Mouse (Mus musculus): ENCODE measurements around the gene Gm11037.
A peak's percentile ranks its signal among the peaks of the same experiment; 100 is the strongest.

Gene Gm11037

DNA sequence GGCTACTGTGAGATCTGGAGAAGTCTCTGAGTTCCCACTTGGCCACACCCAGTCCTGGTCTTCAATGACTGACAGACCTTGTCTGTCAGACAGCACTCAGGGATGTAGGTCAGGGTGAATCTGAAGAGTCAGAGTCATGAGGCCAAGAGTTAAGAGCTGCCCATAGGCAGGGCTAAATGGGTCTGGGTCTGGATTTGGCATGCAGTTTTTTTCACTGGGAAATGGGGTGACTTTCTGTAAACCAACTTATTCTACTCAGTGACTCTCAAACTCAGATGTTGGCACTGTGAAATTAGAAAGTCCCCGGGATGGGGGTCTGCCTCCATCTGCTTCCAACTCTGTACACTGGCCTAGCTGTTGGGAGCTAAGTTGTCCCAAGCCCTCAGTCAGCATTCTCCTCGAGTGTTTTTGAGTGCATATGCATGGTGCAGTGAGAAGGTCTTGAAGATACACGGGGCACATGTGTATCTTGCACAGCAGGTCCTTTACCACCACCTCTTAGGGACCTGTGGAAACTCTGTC, 4.6 kb upstream of the Gm11037 start:
- no peak for DNase-seq (ENCODE audit: low read depth)

DNA sequence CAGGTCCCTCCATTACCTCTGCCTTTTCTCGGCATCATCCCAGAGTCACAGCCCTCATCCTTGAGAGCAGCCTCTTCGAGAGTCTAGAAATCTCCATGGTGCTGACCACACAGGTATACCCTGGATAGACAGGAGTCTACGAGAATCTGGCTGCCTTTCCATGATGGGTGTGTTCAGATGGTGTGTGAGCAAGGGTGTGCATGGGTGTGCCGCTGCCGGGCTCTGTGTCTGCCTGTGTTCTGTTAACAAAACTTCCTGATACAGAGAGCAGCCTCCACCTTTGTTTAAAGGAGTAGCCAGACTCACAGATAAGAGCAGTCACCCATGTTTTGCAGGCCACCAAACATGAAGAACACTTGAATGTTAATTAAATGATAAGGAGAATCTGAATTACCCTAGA, 3.5 kb upstream of the Gm11037 start:
- DNase-seq (ENCODE audit: low read depth): no peak

DNA sequence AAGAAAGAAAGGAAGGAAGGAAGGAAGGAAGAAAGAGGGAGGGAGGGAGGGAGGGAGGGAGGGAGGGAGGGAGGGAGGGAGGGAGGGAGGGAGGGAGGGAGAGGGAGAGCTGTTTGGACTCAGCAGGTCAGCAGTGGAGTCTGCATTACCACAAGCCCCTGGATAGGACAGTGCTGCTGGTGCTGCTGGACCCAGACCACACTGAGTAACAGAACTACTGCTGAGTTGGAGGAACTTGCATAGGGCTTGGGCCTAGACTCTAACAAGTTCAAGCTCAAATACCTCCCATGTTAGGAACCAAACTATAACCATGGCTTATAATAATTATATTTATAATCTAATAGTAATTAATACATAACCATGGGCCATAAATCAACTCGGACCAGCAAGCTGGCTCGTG, 2.4 kb upstream of the Gm11037 start:
- no peak for DNase-seq (ENCODE audit: low read depth)

DNA sequence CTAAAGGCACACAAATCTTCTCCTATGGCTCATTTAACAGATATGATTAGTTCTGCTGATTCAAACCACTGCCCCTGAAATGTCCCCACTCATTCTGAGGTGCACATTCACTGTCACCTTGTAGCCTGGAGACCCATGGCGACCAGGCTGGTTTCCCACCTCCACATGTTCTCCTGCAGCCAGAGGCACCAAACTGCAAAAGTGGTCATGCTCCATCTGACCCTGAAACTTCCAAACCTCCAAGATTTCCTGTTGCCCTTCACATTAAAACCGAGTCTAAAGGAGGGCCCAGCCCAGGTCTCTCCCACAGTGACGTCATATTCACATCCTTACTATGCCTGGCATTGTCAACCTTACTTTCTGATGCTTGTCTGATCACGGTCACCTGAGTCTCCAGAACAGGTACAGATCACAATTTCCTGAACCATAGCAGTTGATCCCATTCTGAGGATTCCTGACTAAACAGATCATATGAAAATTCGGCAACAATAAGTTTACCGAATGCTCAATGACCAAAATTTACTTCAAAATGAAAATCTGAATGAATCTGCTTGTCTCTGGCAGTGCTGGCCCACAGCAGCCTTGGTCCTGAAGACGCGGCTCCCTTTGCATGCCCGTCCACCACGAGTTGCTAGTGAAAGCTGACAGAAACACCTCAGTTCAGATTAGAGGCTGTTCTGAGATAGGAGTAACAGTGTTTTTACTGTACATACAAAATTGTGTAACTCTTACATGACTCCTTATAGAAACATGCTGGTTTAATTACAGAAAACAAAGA, 997 bp upstream of the Gm11037 start:
- no peak for DNase-seq (ENCODE audit: low read depth)

DNA sequence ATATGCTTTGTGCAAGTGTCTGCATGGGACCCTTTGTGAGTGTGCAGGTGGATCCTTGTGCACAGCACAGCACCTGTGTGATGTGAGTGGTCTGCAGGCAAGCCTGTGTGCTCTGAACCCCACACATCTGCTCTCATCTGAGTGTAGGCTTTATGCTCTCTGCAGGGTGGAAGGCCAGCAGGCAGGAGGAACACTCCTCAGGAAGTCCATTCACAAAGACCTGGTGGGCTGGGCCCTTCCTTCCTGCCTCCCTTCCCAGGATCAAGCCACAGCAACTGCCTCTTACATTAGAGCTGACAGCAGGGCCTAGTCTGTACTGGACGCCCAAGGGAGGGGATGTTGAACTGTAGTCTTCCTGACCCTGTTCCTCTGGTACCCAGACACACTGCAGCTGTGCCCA, 1.1 kb downstream of the Gm11037 start:
- DNase-seq (ENCODE audit: low read depth): peak; percentile 44

DNA sequence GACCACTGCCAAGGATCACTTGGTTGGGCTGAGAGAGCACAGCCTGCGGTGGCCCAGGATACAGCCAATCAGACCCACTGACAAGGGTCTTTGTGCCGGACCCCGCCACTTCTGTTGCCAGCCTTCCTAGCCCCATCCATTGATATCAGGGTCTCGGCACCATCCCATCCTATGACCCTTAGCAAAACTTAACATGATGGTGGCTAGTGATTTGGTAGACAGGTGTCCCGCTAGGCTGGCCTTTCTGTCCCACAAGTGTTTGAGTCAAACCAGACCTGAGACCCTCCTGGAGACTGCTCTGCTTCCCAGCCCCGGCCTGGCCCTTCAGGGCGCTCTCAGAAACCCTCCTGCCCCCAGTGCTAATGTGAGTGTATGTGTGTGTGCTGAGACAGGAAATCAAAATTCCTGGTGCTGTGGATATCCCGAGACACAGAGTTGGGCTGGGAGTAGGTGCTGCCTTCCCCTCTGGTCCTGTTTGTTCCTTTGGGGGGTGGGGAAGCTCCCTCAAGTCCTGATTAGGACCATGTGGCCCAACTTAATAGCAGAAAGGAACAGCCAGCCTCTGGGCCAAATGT, 1.6 kb downstream of the Gm11037 start:
- DNase-seq (ENCODE audit: low read depth): no peak

DNA sequence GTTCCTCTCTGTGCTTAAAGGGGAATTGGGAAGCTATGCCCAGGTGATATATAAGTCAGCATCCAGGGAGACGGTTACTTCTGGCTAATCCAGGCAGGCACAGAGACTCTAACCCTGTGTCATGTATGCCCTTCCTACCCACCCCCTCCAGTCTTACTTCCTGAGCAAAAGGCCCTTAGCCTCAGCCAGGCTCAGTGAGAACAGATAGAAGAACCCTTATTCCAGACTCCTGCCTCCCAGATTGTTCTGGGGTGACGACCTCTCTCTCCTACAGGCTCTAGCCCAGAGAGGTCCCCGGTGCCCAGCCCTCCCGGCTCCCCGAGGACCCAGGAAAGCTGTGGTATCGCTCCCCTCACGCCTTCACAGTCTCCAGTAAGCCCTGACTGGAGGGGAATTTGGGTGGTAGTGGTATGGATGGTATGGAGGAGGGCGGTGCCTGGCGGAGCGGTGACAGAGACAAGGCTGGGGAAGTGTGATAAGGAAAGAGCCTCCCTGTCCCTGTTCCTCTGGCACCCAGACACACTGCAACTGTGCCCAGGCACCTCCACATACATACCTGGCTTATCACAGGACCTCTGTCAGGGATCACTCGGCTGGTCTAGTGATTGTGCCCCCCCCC, 2.3 kb downstream of the Gm11037 start:
- peak; percentile 19 for DNase-seq (ENCODE audit: low read depth)

DNA sequence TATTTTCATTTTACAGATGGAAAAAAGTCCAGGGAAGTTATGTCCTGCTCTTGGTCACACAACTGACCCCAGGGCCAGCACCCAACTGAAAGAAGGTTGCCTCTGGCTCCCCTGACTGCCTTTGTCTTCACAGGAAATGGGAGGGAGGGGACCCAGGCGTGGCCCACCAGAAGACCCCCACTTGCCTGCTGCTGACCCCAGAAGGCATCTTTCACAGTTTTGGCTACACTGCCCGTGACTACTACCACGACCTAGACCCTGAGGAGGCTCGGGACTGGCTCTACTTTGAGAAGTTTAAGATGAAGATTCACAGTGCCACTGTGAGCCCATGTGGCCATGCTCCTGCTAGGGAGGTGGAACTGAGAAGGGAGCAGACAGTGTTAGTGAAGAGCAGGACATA, 5.0 kb downstream of the Gm11037 start:
- no peak for DNase-seq (ENCODE audit: low read depth)

DNA sequence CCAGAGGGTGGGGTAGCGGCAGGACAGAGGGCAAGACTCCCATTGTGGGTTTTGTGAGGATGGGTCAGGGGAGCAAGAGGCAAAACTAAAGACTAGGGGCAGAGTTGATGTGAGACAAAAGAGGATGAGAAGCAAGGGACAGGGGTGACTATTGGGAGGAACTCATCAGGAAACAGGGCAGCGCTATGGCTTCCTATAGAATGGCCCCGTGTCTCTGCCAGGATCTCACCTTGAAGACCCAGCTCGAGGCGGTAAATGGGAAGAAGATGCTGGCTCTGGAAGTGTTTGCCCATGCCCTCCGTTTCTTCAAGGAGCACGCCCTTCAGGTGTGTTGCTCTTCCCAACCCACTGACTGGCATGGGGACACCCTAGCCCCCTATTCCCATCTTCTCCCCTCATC, 5.5 kb downstream of the Gm11037 start:
- no peak for DNase-seq (ENCODE audit: low read depth)

DNA sequence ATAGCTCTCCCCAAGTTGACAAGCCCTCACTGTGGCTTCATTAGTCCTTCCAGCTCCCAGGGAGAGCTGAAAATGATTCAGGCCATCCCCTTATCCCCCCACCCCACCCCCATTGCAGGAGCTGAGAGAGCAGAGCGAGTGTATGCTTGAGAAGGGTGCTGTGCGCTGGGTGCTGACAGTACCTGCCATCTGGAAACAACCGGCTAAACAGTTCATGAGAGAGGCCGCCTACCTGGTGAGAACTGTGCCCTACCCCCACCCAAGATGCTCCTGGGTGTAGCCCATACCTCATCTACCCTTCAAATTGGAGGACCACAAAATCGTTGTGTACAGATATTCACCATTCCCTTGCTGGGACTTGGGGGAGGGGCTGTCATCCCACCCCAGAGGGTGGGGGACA, 6.0 kb downstream of the Gm11037 start:
- no peak for DNase-seq (ENCODE audit: low read depth)

DNA sequence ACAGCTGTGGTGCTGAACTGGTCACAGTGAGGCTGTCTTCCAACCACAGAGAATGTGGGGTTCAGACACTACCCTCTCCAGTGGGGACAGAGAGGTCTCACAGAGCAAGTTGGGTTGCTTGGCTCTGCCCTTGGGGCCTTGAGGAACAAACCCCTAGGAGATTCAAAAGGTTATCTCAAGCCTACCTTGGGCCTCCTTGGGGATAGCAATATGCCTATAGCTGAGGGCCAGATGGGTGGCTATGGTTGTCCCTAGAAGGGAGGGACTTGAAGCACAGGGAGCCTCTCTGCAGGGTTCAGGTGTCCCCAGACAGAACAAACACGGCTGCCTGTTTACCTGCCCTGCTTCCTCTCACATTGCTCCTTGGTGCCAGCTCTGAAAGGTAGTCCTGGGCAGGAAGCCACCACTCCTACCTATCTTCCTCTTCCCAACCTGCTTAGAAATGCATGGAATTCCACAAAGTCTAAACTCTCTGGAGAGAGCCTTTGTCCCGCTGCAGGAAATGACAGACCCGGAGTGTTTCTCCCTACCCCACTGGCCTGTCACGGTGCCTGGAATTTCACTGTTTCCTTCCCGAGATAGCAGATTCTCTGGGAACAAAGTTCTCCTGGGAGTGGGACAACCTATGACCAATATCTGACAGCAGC, 6.7 kb downstream of the Gm11037 start:
- no peak for DNase-seq (ENCODE audit: low read depth)

DNA sequence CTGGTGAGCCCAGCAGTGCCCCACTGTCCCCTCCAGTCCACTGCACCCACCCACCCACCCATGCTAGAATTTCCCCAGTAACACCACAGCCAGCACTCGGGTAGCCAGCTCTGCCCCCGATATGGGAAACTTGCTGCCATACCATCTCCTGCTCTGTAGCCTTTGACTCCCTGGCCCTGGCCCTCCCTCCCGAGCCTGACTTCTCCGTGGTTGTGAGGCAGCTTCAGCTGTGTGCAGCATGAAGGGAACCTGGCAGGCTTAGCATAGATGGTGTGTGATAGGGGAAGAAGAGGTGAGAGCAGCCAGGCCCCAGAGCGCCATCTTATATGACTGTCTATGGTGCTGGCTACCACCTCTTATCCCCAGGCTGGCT, 7.2 kb downstream of the Gm11037 start:
- DNase-seq (ENCODE audit: low read depth): no peak

DNA sequence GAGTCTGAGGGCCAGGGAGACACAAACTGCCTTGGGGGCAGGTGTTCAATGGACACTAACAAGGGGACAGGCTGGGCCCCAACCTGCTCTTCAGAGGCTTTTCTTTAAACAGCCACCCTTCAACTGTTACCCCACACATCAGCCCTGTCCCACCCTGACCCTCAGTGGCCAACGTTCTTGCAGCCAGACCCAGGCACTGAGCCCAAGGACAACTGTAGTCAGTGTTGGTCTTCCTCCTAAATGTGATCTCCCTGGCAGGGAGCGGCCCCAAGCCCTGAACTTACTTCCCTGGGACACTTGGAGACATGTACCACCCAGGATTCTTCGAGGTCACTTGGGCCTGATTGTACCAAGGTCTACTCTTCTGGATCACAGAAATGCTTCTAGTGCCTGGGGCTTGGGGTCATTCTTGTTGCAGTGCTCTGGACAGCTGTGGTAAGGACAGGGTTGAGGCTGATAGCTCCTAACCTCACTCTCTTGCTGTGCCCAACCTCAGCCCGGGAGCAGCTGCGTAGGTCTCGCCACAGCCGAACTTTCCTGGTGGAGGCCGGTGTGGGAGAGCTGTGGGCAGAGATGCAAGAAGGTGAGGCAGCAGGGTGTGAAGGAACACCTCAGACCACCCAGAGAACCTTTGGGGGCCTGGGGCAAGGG, 8.2 kb downstream of the Gm11037 start:
- DNase-seq (ENCODE audit: low read depth): no peak

DNA sequence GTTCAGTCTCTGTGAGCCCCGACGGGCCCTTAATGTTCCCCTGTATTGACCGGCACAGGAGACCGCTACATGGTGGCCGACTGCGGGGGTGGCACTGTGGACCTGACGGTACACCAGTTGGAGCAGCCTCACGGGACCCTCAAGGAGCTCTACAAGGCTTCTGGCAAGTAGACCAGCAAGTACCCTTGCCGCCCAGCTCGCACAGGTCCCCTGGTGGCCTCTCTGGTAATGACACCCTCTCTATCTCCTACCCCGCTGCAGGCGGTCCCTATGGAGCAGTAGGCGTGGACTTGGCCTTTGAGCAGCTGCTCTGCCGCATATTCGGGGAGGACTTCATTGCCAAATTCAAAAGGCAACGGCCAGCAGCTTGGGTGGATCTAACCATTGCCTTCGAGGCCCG, 9.3 kb downstream of the Gm11037 start:
- peak; percentile 86 for DNase-seq (ENCODE audit: low read depth)

DNA sequence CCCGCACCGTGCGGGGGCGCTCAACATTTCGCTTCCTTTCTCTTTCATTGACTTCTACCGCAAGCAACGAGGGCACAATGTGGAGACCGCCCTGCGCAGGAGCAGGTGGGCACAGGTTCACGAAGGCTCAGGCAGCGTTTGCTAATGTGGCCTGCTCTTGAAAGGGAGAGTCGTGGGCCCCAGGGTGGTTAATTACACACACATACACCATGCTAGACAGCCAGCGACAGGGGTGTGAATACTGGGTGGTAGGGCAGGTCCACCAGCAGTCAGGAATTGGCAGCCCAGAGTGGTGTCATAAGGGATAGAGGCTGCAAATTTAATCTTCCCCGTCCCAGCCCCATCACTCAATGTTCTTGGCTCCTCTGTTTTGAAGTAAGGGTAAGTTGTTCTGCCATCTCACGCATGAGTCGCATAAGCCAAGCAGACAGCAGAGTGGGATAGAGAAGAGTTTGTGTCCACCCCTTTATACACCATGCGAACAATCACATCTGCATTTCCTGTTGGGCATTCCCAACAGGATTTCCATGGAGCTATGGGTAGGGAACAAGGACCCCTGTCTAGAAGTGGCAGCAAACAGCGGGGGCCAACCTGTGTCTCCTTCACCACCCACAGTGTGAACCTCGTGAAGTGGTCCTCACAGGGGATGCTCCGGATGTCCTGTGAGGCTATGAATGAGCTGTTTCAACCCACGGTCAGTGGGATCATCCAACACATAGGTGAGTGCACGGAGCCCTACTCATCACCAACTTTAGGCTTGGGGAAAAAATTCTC, 9.9 kb downstream of the Gm11037 start:
- DNase-seq (ENCODE audit: low read depth): no peak

DNA sequence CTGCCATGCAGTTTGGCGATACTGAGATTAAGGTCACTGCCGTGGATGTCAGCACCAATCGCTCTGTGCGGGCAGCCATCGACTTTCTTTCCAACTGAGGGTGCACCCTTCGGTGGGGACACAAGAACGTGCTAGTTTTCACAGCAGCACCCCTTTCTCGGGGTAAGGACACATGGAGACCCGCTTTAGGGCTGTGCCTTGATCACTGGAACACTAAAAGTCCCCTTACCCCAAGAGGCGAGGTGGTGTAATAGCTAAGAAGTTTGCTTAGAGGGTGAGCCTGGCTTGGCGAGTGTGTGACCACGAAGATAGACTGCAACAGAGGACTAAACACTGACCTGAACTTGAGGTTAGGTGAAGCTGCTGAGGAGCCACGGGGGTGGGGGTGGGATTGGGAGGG, 11.8 kb downstream of the Gm11037 start:
- peak; percentile 18 for DNase-seq (ENCODE audit: low read depth)

DNA sequence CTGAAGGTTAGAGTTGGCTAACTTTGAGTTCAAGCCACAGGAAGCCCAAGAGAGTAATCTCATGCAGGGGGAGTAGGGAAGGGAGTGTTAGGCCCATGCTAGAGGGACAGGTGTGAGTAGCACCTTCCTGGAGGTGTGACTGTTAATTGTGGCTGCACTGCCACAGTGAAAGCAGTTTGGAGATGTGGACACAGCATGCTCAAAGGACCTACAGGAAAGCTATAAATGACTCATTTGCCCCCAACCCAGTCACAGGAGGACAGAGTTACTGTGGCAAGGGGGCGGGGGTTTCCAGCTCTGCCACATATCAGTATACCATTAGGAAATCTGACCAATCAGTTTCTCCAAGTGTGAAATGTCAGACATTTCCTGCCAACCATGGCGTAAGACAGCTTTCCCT, 12.2 kb downstream of the Gm11037 start:
- DNase-seq (ENCODE audit: low read depth): peak; percentile 54

DNA sequence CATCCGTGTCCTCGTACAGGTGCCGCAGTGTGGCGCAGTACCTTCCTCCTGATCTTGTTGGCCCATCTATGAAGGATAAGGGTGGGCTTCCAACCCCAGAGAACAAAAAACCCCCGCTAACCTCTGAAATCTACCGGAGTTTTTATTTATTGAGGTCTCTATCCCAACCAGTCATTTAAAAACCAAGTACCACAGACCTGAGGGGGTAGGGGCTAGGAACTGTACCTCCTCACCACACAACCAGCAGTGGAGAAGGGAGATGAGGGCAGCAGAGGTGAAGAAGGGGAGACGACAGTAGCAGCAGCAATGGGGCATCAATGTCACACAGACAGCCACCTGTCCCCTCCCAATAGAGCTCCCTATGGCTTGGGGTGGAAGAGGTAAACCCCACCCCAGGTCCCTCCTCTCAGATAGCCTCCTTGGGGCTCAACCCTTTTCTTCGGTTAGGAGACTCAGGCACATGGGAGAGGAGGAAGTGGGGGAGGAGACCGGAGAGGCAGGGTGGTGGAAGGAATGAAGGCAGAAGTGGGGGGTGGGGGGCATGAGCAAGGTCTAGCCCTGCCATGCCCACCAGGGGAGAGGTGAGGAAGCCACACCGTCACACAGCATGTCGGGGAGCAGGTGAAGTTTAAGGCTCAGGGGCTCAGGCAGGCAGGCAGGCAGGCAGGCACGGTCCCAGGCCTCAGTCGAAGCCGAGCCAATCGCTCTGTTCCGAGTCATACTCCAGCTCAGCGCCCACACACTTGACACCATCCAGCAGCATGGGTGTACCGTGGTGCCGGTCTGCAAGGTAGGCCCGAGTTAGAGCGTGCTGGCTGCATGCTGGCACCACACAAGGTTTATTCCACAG, 13.1 kb downstream of the Gm11037 start:
- no peak for DNase-seq (ENCODE audit: low read depth)

DNA sequence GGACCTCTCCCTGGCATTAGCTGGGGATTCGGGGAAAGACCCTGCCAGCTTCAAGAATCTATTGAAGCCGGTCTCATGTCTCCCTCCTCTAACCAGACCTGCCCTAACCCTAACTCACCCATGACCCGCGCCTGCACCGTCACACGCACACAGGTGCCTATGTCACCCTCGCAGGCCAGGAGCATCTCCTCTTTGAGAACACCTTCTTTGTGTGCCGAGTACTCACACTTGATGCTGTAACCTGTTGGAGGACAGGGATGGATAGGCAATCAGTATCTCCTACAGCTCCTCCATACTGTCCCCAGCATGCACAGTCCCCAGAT, 13.7 kb downstream of the Gm11037 start:
- DNase-seq (ENCODE audit: low read depth): no peak

DNA sequence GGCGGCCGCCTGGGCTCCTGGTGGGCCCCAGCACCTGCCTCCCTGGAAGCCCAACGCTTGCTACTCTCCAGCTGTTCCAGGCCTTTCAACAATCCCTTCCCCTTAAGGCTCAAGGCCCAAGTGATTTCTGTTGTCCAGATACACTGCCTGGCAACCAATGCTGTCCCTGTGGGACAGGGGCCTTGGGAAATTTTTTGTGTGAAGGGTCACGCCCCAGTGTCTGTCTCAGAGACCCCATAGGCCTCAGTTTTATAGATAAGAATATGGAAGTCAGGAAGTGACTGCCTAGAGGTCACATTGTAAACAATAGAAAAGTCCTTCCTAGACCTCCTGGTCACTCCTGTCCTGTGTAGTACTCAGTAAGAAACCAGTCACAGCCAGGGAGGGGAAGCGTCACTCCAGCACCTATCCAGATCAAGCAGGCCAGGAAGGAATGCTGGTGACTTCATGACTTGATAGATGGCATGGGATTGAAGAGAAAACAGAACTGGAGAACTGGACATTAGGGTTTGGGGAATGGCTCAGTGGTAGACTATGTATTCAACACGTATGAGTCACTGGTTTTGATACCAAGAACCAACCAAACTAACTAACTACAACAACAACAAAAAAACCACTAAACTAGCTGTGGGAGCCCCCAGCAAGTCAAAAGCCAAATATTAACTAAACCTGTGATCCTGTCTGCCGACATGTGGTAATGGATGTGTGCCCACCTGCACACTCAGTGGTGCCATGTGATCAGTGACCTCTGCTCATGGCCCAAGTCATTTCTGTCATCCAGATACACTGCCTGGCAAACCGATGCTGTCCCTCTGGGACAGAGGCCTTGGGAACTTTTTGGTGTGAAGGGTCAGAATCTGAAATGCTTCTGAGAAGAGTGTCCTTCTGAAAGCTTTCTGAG, 15.3 kb downstream of the Gm11037 start:
- no peak for DNase-seq (ENCODE audit: low read depth)
